Mouse (Mus musculus): ENCODE data around the gene Rab14. TPM values are rescaled to one million over a fixed set of nuclear protein-coding genes. Genes with fewer than 3 reads are reported as not detected.
A peak's percentile ranks its signal among the peaks of the same experiment; 100 is the strongest.

The Rab14 gene
- 364 and 399 TPM in 2 replicates for polyA plus RNA-seq (2015; fragmentation: Nextera tagmentation; extraction: Ambion mirVana)

- H3K9ac ChIP-seq (ENCODE audit: low read depth, low read length) = peak within 1 kb of the TSS; percentile 100
- no peaks in the 10 kb centered on the region for H3K36me3 ChIP-seq (ENCODE audit: control insufficient read depth, insufficient read depth)
- WGBS = under 1% methylated on average over 47 of the region's 47 CpGs
- peak within 1 kb of the TSS; percentile 97 for H3K27ac ChIP-seq (ENCODE audit: low read depth, low read length)
- peak; percentile 99 for ATAC-seq
- peak within 1 kb of the TSS; percentile 99 for H3K4me3 ChIP-seq (ENCODE audit: low read depth, low read length)
- 0 out of 2 replicates have a peak, but pooled peaks cover 6% of the 10 kb centered on the region for H3K4me1 ChIP-seq (replicated peaks; ENCODE audit: control insufficient read depth, insufficient read depth, low read length)
- H3K4me2 ChIP-seq (replicated peaks; ENCODE audit: low read depth) = peak within 1 kb of the TSS; percentile 75
- no peaks in the 10 kb centered on the region for H3K27me3 ChIP-seq (replicated peaks; ENCODE audit: control insufficient read depth, insufficient read depth, low read length)
- TF ChIP-seq CTCF (IDR thresholded peaks at IDR 0.05; ENCODE audit: low read depth) = peak; percentile 21; the same call in 1 of the 2 replicates
- no peaks in the 10 kb centered on the region for H3K9me3 ChIP-seq (ENCODE audit: control insufficient read depth)
These were observed at the start of gene Rab14 for GRCm38 (mm10) chr2:35200898-35201668. TSS of gene Rab14 (minus strand) at chr2:35201120.

- Histone ChIP-seq H3K4me2 (replicated peaks; ENCODE audit: low read depth) (no peak overlapping the region), H3K4me3 (ENCODE audit: low read depth, low read length) (no peak overlapping the region), H3K27me3 (replicated peaks; ENCODE audit: control insufficient read depth, insufficient read depth, low read length) (no peaks in the 10 kb centered on the region), H3K9me3 (ENCODE audit: control insufficient read depth) (no peaks in the 10 kb centered on the region), H3K36me3 (ENCODE audit: control insufficient read depth, insufficient read depth) (no peaks in the 10 kb centered on the region), H3K4me1 (replicated peaks; ENCODE audit: control insufficient read depth, insufficient read depth, low read length) (no peaks in the 10 kb centered on the region), H3K9ac (ENCODE audit: low read depth, low read length) (no peak overlapping the region), H3K27ac (ENCODE audit: low read depth, low read length) (no peak overlapping the region)
- 0 out of 2 replicates have a peak, but pooled peaks have one; percentile 28 for ATAC-seq
- TF ChIP-seq CTCF (IDR thresholded peaks at IDR 0.05; ENCODE audit: low read depth) = no peak
- 47% methylated on average over 5 of the region's 5 CpGs for WGBS
These were observed 46.8 kb upstream of the Rab14 start for GRCm38 (mm10) chr2:35247763-35248162.

- H3K36me3 ChIP-seq (ENCODE audit: control insufficient read depth, insufficient read depth) = no peaks in the 10 kb centered on the region
- H3K4me2 ChIP-seq (replicated peaks; ENCODE audit: low read depth) = no peak overlapping the region
- 50% methylated on average over 3 of the region's 3 CpGs for WGBS
- H3K4me3 ChIP-seq (ENCODE audit: low read depth, low read length) = no peak overlapping the region
- H3K9ac ChIP-seq (ENCODE audit: low read depth, low read length) = no peak overlapping the region
- H3K27me3 ChIP-seq (replicated peaks; ENCODE audit: control insufficient read depth, insufficient read depth, low read length) = no peaks in the 10 kb centered on the region
- no peak for ATAC-seq
- H3K4me1 ChIP-seq (replicated peaks; ENCODE audit: control insufficient read depth, insufficient read depth, low read length) = no peaks in the 10 kb centered on the region
- TF ChIP-seq CTCF (IDR thresholded peaks at IDR 0.05; ENCODE audit: low read depth) = no peak
- H3K27ac ChIP-seq (ENCODE audit: low read depth, low read length) = no peak overlapping the region
- H3K9me3 ChIP-seq (ENCODE audit: control insufficient read depth) = no peaks in the 10 kb centered on the region
These were observed 43.3 kb upstream of the Rab14 start for GRCm38 (mm10) chr2:35244241-35244640.

- H3K36me3 ChIP-seq (ENCODE audit: control insufficient read depth, insufficient read depth) = no peaks in the 10 kb centered on the region
- no peak for ATAC-seq
- H3K27ac ChIP-seq (ENCODE audit: low read depth, low read length) = no peak overlapping the region
- no peak overlapping the region for H3K4me3 ChIP-seq (ENCODE audit: low read depth, low read length)
- H3K9ac ChIP-seq (ENCODE audit: low read depth, low read length) = no peak overlapping the region
- 78% methylated on average over 6 of the region's 6 CpGs for WGBS
- no peaks in the 10 kb centered on the region for H3K9me3 ChIP-seq (ENCODE audit: control insufficient read depth)
- H3K4me2 ChIP-seq (replicated peaks; ENCODE audit: low read depth) = no peak overlapping the region
- no peaks in the 10 kb centered on the region for H3K4me1 ChIP-seq (replicated peaks; ENCODE audit: control insufficient read depth, insufficient read depth, low read length)
- no peaks in the 10 kb centered on the region for H3K27me3 ChIP-seq (replicated peaks; ENCODE audit: control insufficient read depth, insufficient read depth, low read length)
- no peak for TF ChIP-seq CTCF (IDR thresholded peaks at IDR 0.05; ENCODE audit: low read depth)
These were observed 34.1 kb upstream of the Rab14 start for GRCm38 (mm10) chr2:35235021-35235420.

GRCm38 (mm10) chr2:35233898-35234297 lies 33.0 kb upstream of the Rab14 start:
- Histone ChIP-seq H3K36me3 (ENCODE audit: control insufficient read depth, insufficient read depth) (no peaks in the 10 kb centered on the region), H3K27me3 (replicated peaks; ENCODE audit: control insufficient read depth, insufficient read depth, low read length) (no peaks in the 10 kb centered on the region), H3K4me3 (ENCODE audit: low read depth, low read length) (no peak overlapping the region), H3K4me2 (replicated peaks; ENCODE audit: low read depth) (no peak overlapping the region), H3K9me3 (ENCODE audit: control insufficient read depth) (no peaks in the 10 kb centered on the region), H3K4me1 (replicated peaks; ENCODE audit: control insufficient read depth, insufficient read depth, low read length) (no peaks in the 10 kb centered on the region), H3K9ac (ENCODE audit: low read depth, low read length) (no peak overlapping the region), H3K27ac (ENCODE audit: low read depth, low read length) (no peak overlapping the region)
- TF ChIP-seq CTCF (IDR thresholded peaks at IDR 0.05; ENCODE audit: low read depth) = no peak
- WGBS = 46% methylated on average over 3 of the region's 3 CpGs
- ATAC-seq = no peak

- H3K27ac ChIP-seq (ENCODE audit: low read depth, low read length) = no peak overlapping the region
- no peaks in the 10 kb centered on the region for H3K9me3 ChIP-seq (ENCODE audit: control insufficient read depth)
- no peak overlapping the region for H3K9ac ChIP-seq (ENCODE audit: low read depth, low read length)
- no peaks in the 10 kb centered on the region for H3K36me3 ChIP-seq (ENCODE audit: control insufficient read depth, insufficient read depth)
- no peaks in the 10 kb centered on the region for H3K27me3 ChIP-seq (replicated peaks; ENCODE audit: control insufficient read depth, insufficient read depth, low read length)
- H3K4me1 ChIP-seq (replicated peaks; ENCODE audit: control insufficient read depth, insufficient read depth, low read length) = no peaks in the 10 kb centered on the region
- H3K4me2 ChIP-seq (replicated peaks; ENCODE audit: low read depth) = no peak overlapping the region
- WGBS = 70% methylated on average over 17 of the region's 17 CpGs
- H3K4me3 ChIP-seq (ENCODE audit: low read depth, low read length) = no peak overlapping the region
- no peak for ATAC-seq
- TF ChIP-seq CTCF (IDR thresholded peaks at IDR 0.05; ENCODE audit: low read depth) = no peak
These were observed 31.9 kb upstream of the Rab14 start for GRCm38 (mm10) chr2:35232595-35233445.

All from intestine, postnatal 0 days (tissue).